Mouse (Mus musculus): Measurements from ENCODE around the gene Slc12a1. TPM values are rescaled to one million over a fixed set of nuclear protein-coding genes. Genes with fewer than 3 reads are reported as not detected.
A peak's percentile ranks its signal among the peaks of the same experiment; 100 is the strongest.

Gene Slc12a1
- polyA plus RNA-seq, 1 experiment from 2014 or later: not detected

DNA sequence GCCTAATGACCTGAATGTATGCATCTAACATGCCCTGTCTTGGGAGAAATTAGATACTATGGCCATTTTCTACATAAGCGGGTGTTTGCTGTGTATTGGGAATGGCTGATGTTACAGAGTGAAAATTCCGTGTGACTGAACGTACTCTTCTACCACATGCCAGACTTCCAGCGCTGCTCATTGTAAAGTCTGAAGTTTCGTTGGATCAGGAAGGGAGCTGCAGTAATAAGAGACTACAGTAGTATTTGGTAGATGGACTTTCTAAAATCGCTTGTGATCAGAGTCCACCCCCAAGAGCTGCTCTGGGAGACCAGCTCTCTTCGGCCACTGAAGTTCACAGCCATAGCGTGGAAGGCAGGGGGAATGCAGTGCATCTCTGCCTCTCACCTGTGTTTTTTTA is 96.0 kb downstream of the Slc12a1 start:
- Histone ChIP-seq H3K36me3 (replicated peaks) (no peaks in the 10 kb centered on the region), H3K9me3 (no peaks in the 10 kb centered on the region), H3K4me1 (peaks cover 19% of the 10 kb centered on the region), H3K27ac (peak overlapping the region; percentile 89), H3K4me2 (peak overlapping the region; percentile 77), H3K9ac (peak overlapping the region; percentile 74), H3K4me3 (peak overlapping the region; percentile 79), H3K27me3 (replicated peaks) (no peaks in the 10 kb centered on the region)
- WGBS: 3% methylated on average over 8 of the region's 8 CpGs
- ATAC-seq (replicated peaks): no peak

DNA sequence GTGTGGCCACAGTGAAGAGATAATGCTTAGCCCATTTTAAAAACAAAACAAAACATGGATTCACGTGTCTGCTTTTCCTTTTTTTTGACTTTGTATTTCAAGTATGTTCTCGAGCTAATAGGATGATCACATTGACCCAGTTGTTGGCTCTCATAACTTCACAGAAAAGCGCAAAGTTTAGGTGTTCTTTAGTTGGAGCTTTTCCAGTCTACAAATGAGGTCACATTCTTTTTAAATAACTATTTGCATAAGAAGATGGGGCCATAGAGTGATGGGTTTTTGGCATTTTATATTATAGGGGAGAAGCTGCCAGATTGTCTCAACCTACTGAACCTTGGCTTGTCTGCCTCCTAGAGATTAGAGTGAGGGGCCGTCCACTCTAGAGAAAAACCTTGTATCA is 97.0 kb downstream of the Slc12a1 start:
- Histone ChIP-seq H3K9me3 (no peaks in the 10 kb centered on the region), H3K9ac (no peak overlapping the region), H3K27ac (no peak overlapping the region), H3K27me3 (replicated peaks) (no peaks in the 10 kb centered on the region), H3K36me3 (replicated peaks) (0 out of 2 replicates have a peak, but pooled peaks cover 4% of the 10 kb centered on the region), H3K4me3 (no peak overlapping the region), H3K4me2 (no peak overlapping the region), H3K4me1 (peaks cover 19% of the 10 kb centered on the region)
- no peak for ATAC-seq (replicated peaks)
- 84% methylated on average over 4 of the region's 4 CpGs for WGBS

DNA sequence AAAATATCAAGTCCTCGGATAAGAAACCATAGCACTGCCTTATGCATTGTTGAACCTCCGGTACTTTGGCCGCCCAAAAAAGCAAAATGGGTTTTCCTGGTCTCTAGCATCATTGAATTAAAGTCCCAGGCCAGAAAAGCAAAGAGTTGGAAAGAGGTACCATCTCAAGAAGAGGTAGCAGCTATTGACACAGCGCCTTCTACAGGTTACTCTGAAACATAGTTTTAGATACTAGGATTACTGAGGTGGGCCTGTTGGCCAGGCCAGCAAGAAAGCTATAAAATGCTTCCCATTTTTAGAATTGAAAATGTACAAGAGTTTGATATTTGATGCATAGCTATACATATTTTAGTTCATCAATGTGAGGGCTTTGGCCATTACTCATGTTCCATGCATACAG is 97.6 kb downstream of the Slc12a1 start:
- Histone ChIP-seq H3K4me1 (peaks cover 19% of the 10 kb centered on the region), H3K27me3 (replicated peaks) (no peaks in the 10 kb centered on the region), H3K4me3 (no peak overlapping the region), H3K4me2 (no peak overlapping the region), H3K27ac (no peak overlapping the region), H3K9ac (no peak overlapping the region), H3K9me3 (no peaks in the 10 kb centered on the region), H3K36me3 (replicated peaks) (0 out of 2 replicates have a peak, but pooled peaks cover 8% of the 10 kb centered on the region)
- WGBS: 92% methylated on average over 4 of the region's 4 CpGs
- no peak for ATAC-seq (replicated peaks)

DNA sequence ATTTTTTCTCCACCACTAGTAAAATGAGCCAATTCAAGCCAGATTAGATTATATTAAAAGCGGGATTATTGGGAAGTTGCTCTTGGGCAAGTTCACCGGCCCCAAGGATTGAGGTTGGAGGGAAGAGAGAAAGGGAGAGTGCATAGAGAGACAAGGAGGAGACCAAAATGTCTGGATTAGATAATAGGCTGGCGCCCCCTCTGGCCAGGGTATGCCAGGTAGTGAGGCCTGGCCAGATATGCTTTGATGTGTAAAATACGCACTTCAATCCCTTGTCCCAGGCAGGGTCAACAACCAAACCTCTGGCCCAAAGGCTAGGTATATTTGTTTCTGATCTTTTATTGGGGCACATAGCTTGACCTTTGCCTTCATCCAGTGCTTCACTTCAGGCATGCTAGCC is 99.5 kb downstream of the Slc12a1 start:
- Histone ChIP-seq H3K9me3 (no peaks in the 10 kb centered on the region), H3K4me1 (peaks cover 11% of the 10 kb centered on the region), H3K27ac (no peak overlapping the region), H3K36me3 (replicated peaks) (peaks cover 8% of the 10 kb centered on the region; the same call in 1 of the 2 replicates), H3K27me3 (replicated peaks) (no peaks in the 10 kb centered on the region), H3K9ac (no peak overlapping the region), H3K4me2 (no peak overlapping the region), H3K4me3 (no peak overlapping the region)
- no peak for ATAC-seq (replicated peaks)
- WGBS: 88% methylated on average over 4 of the region's 4 CpGs

DNA sequence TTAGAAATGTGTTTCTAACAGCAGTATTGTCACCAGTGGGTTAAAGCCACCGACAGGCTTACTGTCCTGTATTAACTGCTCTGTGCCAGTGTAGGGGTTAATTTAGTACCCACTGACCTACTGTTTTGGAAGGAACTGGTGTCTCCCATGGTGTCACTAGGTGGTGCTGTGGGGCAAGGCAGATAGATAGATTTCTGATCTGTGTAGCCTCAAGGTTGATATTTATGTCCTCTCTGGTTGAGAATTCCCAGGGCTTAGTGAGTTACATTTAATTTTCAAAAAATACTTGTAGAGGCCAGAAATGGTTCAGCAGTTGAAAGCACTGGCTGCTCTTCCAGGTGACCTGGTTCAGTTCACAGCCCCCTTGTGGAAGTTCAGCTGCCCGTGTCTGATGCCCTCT is 100.0 kb downstream of the Slc12a1 start:
- H3K9me3 ChIP-seq: no peaks in the 10 kb centered on the region
- no peaks in the 10 kb centered on the region for H3K27me3 ChIP-seq (replicated peaks)
- no peak overlapping the region for H3K4me2 ChIP-seq
- ATAC-seq (replicated peaks): no peak
- H3K36me3 ChIP-seq (replicated peaks): peaks cover 10% of the 10 kb centered on the region
- 68% methylated on average over 2 of the region's 2 CpGs for WGBS
- H3K27ac ChIP-seq: no peak overlapping the region
- no peak overlapping the region for H3K4me3 ChIP-seq
- no peak overlapping the region for H3K9ac ChIP-seq
- peaks cover 11% of the 10 kb centered on the region for H3K4me1 ChIP-seq

DNA sequence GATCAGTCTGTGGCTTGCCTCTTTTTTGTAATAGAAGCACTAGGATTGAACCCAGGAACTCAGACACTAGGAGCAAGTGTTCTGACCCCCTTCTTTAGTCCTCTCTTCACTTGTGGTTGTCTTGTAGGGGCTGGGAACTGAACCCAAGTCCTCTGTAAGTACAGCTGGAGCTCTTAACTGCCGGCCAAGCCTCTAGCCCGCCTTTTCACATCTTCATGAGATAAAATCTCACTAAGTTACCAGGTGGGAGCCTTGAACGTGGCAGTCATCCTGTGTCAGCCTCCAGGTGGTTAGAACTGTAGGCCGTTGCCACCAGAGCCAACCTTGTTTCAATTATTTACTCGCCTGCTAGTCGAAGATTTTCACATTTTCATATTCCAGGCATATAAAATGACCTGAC is 101.4 kb downstream of the Slc12a1 start:
- Histone ChIP-seq H3K9ac (no peak overlapping the region), H3K9me3 (no peaks in the 10 kb centered on the region), H3K27me3 (replicated peaks) (no peaks in the 10 kb centered on the region), H3K4me1 (peaks cover 2% of the 10 kb centered on the region), H3K27ac (no peak overlapping the region), H3K4me2 (no peak overlapping the region), H3K4me3 (no peak overlapping the region), H3K36me3 (replicated peaks) (peaks cover 13% of the 10 kb centered on the region)
- WGBS: 98% methylated on average over 6 of the region's 6 CpGs
- ATAC-seq (replicated peaks): no peak

DNA sequence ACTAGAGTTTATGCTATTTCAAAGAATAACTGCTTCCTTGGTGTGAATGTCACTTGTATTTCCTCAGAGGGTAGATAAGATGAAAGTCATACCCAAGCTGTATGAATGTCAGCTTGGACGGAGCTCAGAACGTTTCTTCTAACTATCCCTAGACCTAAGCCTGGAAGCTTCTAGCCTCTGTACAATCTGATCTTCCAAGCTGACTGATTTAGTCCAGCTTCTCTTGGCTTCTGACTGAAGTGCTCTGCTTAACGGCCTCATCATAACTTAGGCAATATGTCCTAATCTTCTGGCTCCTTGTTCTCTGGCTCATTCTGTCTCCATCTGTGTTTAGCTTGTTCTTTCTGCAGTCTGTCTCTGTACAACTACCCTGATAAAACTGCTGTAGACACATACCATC is 102.3 kb downstream of the Slc12a1 start:
- no peak overlapping the region for H3K27ac ChIP-seq
- no peak for ATAC-seq (replicated peaks)
- 94% methylated on average over 3 of the region's 3 CpGs for WGBS
- no peak overlapping the region for H3K9ac ChIP-seq
- H3K4me3 ChIP-seq: no peak overlapping the region
- peaks cover 13% of the 10 kb centered on the region for H3K36me3 ChIP-seq (replicated peaks)
- H3K9me3 ChIP-seq: no peaks in the 10 kb centered on the region
- no peaks in the 10 kb centered on the region for H3K27me3 ChIP-seq (replicated peaks)
- H3K4me1 ChIP-seq: no peaks in the 10 kb centered on the region
- no peak overlapping the region for H3K4me2 ChIP-seq

DNA sequence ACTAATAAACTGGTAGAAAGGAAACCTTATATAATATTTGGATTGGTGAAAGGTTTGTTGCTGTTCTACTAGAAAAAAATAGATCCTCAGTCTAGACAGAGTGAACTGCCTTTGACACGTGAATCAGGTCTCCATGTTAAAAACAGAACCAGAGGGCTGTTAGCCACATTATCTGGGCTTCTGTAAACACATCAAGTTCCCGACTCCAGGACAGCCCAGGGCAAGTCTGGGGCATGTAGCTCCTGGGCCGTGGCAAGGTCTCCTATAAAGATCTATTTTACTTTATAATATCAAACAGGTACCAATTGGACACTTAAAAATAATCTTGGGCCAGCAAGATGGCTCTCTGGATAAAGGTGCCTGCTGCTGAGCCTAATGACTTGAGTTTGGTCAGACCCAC is 103.6 kb downstream of the Slc12a1 start:
- no peak overlapping the region for H3K9ac ChIP-seq
- no peaks in the 10 kb centered on the region for H3K27me3 ChIP-seq (replicated peaks)
- ATAC-seq (replicated peaks): no peak
- no peak overlapping the region for H3K4me3 ChIP-seq
- no peaks in the 10 kb centered on the region for H3K9me3 ChIP-seq
- no peak overlapping the region for H3K27ac ChIP-seq
- no peak overlapping the region for H3K4me2 ChIP-seq
- WGBS: 91% methylated on average over 3 of the region's 3 CpGs
- no peaks in the 10 kb centered on the region for H3K4me1 ChIP-seq
- H3K36me3 ChIP-seq (replicated peaks): peaks cover 13% of the 10 kb centered on the region

DNA sequence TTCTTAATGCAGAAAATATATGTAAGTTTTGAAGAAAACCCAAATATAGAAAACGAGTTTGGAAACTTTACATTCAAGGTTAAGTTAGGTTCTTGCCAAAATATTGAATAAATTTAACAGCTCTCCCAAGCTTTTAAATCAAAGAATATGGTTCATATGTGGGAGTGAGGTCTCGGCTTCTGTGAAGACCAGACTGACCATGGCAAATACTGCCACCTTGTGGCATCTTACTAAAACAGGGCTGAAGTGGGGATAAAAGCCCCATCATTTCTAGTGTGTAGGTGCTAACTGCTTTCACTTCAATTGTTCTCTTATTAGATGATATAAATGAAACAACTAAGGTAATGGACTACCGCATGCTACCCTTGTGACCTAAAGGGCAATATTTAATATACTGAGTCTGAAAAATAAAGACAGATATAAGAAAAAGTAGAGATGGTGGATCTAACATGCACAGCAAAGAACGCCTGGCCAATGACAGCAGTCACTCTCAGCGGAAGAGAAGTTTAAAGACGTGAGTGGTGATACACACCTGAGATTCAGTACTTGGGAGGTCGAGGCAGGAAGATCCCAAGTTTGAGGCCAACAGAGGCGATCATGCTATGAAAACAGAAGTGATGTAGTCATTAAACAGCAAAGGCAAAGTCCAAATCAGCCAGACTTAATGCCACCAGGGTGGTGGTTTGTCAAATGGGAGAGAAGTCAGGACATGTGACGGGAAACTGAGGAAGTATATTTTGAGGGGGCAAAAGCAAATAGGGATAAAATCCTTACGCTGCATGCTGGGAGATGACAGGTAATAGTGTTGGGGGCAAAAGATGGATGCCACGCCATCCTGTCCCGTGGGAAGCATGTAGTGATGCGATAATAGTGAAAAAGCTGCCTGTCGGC is 107.2 kb downstream of the Slc12a1 start:
- WGBS: 86% methylated on average over 14 of the region's 14 CpGs
- no peaks in the 10 kb centered on the region for H3K9me3 ChIP-seq

DNA sequence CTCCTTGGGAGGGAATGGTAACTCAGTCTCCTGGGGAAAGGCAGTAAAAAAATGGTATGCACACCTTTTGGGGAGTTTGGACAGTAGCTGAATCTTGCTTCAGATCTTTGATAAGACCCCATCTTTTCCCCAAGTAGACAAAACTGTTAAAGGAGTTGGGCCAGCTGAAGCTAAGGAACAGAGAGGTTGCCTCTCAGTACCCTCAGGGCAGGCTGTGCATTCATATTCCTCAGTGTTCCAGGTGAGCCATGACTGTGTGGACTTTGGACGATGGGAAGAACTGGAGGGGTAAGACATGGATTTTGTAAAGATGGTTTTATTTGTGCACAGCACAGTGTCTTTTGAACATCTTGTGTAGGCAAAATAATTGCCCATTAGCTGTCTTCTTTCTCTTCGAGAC is 108.0 kb downstream of the Slc12a1 start:
- H3K27ac ChIP-seq: no peak overlapping the region
- no peak overlapping the region for H3K9ac ChIP-seq
- H3K9me3 ChIP-seq: no peaks in the 10 kb centered on the region
- H3K27me3 ChIP-seq (replicated peaks): no peaks in the 10 kb centered on the region
- no peak overlapping the region for H3K4me2 ChIP-seq
- no peak overlapping the region for H3K4me3 ChIP-seq
- peaks cover 3% of the 10 kb centered on the region for H3K4me1 ChIP-seq
- no peak for ATAC-seq (replicated peaks)
- WGBS: 83% methylated on average over 2 of the region's 2 CpGs
- H3K36me3 ChIP-seq (replicated peaks): peaks cover 6% of the 10 kb centered on the region

More for the DNA sequence above, 107.2 kb downstream of the Slc12a1 start:
- Histone ChIP-seq H3K4me1 (peaks cover 3% of the 10 kb centered on the region), H3K4me3 (no peak overlapping the region), H3K4me2 (no peak overlapping the region), H3K27me3 (replicated peaks) (no peaks in the 10 kb centered on the region), H3K9ac (no peak overlapping the region), H3K27ac (no peak overlapping the region), H3K36me3 (replicated peaks) (peaks cover 8% of the 10 kb centered on the region)
- no peak for ATAC-seq (replicated peaks)

DNA sequence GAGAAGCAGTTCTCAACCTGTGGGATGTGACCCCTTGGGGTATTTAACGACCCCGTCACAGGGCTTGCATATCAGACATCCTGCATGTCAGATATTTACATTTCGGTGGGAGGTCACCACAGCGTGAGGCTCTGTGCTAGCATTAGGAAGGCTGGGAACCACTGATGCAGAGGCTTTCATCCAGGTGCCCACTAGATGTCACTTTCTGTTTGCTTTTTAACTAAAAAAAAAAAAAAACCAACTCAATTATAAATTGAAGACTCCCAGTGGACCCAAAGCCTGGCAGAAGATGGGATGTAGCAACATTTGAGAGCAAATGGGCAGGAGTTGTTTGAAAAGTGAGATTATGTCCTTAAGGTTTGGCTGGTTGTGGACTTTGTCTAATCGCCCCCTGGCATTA is 110.8 kb downstream of the Slc12a1 start:
- 22% methylated on average over 5 of the region's 5 CpGs for WGBS

DNA sequence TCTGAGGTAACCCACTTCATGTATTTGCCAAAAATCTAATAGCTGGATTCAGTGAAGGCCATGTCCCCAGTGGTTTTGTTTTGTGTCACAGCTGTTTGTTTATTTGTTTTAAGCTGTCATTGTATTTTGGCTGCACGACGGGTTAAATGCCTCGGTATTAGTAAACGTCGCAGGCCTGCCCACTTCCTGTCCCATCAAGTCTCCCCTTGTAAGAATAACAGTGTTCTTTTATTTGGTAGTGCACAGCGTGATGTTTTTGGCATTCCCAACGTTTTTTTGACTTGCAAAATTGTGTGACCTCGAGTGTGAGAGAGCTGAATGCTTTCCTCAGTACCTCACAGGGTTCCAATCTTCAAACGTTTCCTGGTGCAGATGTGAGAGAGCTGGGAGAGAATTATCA is 111.4 kb downstream of the Slc12a1 start:
- Histone ChIP-seq H3K4me1 (peaks cover 3% of the 10 kb centered on the region), H3K27me3 (replicated peaks) (no peaks in the 10 kb centered on the region), H3K4me2 (no peak overlapping the region), H3K36me3 (replicated peaks) (no peaks in the 10 kb centered on the region), H3K4me3 (no peak overlapping the region), H3K27ac (no peak overlapping the region), H3K9ac (no peak overlapping the region), H3K9me3 (no peaks in the 10 kb centered on the region)
- no peak for ATAC-seq (replicated peaks)
- WGBS: 32% methylated on average over 9 of the region's 9 CpGs

More for the DNA sequence above, 110.8 kb downstream of the Slc12a1 start:
- H3K36me3 ChIP-seq (replicated peaks): no peaks in the 10 kb centered on the region
- H3K27ac ChIP-seq: no peak overlapping the region
- no peaks in the 10 kb centered on the region for H3K27me3 ChIP-seq (replicated peaks)
- peaks cover 3% of the 10 kb centered on the region for H3K4me1 ChIP-seq
- H3K9me3 ChIP-seq: no peaks in the 10 kb centered on the region
- H3K4me3 ChIP-seq: no peak overlapping the region
- H3K9ac ChIP-seq: no peak overlapping the region
- no peak overlapping the region; the same call in 1 of the 2 replicates for H3K4me2 ChIP-seq
- ATAC-seq (replicated peaks): peak; percentile 84

DNA sequence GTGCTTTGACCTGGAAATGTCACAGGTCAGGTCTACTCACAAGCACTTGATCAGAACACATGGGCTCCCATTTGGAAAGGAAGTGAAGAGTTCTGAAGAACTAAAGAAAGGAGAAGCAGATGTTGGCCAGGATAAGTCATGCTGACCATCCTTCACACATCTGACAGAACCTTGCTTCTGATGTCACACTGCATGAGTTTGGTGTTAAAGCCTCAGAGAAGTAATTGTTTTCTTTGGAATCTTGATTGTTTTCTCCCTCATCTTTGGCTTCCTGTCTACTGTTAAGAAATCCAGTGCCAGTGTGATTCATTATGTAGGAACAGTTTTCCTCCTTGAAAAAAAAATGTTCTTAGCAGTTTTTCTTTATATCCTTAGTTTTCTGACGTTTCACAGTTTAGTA is 116.6 kb downstream of the Slc12a1 start:
- WGBS: 83% methylated on average over 1 of the region's 1 CpGs

More for the DNA sequence above, 116.6 kb downstream of the Slc12a1 start:
- Histone ChIP-seq H3K4me3 (no peak overlapping the region), H3K9me3 (no peaks in the 10 kb centered on the region), H3K36me3 (replicated peaks) (no peaks in the 10 kb centered on the region), H3K27ac (no peak overlapping the region), H3K4me1 (no peaks in the 10 kb centered on the region), H3K9ac (no peak overlapping the region), H3K27me3 (replicated peaks) (no peaks in the 10 kb centered on the region), H3K4me2 (no peak overlapping the region)
- no peak for ATAC-seq (replicated peaks)
